Mouse (Mus musculus): ENCODE data around the gene Zfp866. TPM values are rescaled to one million over a fixed set of nuclear protein-coding genes. Genes with fewer than 3 reads are reported as not detected.

The Zfp866 gene
- polyA plus RNA-seq, 1 experiment from 2014 or later, result 16.9 TPM

DNA sequence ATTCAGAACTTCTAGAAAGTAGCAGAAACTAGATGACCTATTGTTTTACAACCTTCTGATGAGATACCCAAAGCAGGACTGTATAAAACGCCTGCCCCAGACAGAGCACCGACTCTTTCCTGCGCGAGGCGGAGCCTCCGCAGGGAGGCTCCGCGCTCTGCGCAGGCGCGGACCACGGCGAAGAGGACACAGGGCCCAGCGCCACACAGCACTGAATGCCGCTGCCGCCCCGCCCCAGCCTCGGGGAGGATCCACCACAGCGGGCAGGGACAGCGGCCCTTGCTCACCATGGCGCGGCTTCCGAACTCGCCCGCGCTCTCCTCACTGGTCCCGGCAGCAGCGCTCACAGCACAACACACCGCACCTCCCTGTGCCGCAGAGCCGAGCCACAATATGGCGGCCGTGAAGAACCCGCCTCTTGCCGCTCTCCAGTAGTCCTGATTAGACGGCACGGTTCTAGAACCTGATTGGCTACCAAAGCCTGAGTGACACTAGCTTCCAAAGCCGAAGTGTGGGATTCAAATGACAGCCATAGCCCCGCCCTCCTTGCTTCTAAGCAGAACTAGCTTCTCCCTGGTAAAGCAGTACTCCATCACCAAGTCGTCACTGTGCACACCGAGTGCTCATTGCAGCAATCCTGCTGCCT is 16.4 kb downstream of the Zfp866 start, which contains the start of gene Gm20422:
Gene Gm20422, minus strand, starts transcription at position 384 of the 646 bp plus-strand sequence.
- Histone ChIP-seq H3K9ac (peak within 1 kb of the TSS; percentile 82), H3K4me1 (replicated peaks) (peaks cover 23% of the 10 kb centered on the region), H3K4me2 (peak within 1 kb of the TSS; percentile 75), H3K4me3 (peak within 1 kb of the TSS; percentile 69), H3K27ac (ENCODE audit: poor library complexity, severe bottlenecking) (peak within 1 kb of the TSS; percentile 98), H3K36me3 (peaks cover 6% of the 10 kb centered on the region), H3K9me3 (replicated peaks) (no peaks in the 10 kb centered on the region), H3K27me3 (replicated peaks) (no peaks in the 10 kb centered on the region)
- peak; percentile 99 for ATAC-seq (ENCODE audit: insufficient number of reproducible peaks, low FRiP score)
- WGBS, result under 1% methylated on average over 41 of the region's 41 CpGs

DNA sequence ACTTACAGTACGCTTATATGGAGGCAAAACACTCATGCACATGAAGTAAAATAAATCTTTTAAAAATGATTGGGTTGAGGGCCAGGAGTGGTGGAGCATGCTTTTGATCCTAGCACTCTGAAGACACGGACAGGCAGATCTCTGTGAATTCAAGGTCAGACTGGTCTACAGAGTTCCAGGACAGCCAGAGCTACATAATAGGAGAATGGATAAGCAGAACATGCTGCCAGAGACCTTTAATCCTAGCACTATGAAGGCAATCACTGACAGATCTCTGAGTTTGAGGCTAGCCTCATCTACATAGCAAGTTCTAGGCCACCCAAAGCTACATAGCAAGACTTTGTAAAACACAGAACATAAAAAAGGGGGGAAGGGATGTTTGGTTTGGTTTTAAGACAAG is 18.9 kb downstream of the Zfp866 start:
- Histone ChIP-seq H3K36me3 (peaks cover 30% of the 10 kb centered on the region), H3K9ac (no peak overlapping the region), H3K4me3 (no peak overlapping the region), H3K27me3 (replicated peaks) (no peaks in the 10 kb centered on the region), H3K4me2 (no peak overlapping the region), H3K4me1 (replicated peaks) (peaks cover 30% of the 10 kb centered on the region), H3K9me3 (replicated peaks) (peaks cover 4% of the 10 kb centered on the region; the same call in 1 of the 2 replicates), H3K27ac (ENCODE audit: poor library complexity, severe bottlenecking) (0 out of 2 replicates have a peak overlapping the region, but pooled peaks have one; percentile 10)
- ATAC-seq (ENCODE audit: insufficient number of reproducible peaks, low FRiP score), result no peak
- 84% methylated on average over 2 of the region's 2 CpGs for WGBS

DNA sequence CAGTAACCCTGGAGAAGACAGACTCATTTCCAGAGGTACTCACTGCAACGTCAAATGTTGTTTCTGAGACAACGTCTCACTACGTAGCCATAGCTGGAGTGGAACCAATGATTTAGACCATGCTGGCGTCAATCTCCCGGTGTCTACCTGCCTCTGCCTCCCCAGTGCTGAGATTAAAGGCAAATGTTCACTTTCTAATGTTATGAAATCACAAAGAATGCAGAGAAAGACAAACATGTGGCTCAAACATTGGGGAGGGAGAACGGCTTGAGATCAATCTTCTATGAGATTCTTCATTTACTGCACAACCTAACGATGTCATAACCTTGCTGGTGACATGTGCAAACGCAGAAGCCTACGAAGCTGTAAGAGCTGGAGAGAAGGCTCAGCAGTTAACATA is 19.8 kb downstream of the Zfp866 start:
- no peak for ATAC-seq (ENCODE audit: insufficient number of reproducible peaks, low FRiP score)

DNA sequence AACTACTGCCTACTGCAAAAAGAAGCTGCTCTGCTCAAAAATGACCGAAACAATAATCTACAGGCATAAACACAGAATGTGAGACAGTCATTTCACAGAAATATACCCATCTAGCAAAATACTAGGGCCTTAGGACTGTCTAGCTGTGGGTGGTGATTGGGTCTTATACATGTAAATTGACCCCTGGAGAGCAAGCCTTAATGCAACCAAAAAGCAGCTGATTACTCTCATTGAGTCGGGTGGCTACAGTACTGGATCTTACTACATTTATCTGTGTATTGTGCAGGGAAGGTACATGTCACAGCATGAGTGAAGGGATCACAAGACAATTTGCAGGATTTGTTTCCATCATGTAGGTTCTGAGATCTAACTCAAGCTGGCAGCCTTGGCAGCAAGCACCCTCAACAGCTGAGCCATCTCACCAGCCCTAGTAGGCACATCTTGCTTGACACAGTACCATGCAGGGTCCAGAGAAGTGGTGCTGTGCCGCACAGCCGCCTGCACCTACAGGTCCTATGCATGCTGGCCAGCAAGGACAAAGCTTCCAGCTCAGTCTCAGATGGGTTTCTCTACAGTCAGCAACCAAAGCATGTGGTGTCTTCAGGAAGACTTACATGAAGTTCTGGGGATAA is 29.0 kb downstream of the Zfp866 start:
- no peak overlapping the region for H3K9ac ChIP-seq

More for the DNA sequence above, 19.8 kb downstream of the Zfp866 start:
- Histone ChIP-seq H3K36me3 (peaks cover 39% of the 10 kb centered on the region), H3K4me1 (replicated peaks) (peaks cover 30% of the 10 kb centered on the region), H3K4me3 (no peak overlapping the region), H3K9me3 (replicated peaks) (peaks cover 8% of the 10 kb centered on the region), H3K27ac (ENCODE audit: poor library complexity, severe bottlenecking) (no peak overlapping the region), H3K4me2 (no peak overlapping the region), H3K9ac (no peak overlapping the region), H3K27me3 (replicated peaks) (no peaks in the 10 kb centered on the region)
- WGBS, result 91% methylated on average over 9 of the region's 9 CpGs

DNA sequence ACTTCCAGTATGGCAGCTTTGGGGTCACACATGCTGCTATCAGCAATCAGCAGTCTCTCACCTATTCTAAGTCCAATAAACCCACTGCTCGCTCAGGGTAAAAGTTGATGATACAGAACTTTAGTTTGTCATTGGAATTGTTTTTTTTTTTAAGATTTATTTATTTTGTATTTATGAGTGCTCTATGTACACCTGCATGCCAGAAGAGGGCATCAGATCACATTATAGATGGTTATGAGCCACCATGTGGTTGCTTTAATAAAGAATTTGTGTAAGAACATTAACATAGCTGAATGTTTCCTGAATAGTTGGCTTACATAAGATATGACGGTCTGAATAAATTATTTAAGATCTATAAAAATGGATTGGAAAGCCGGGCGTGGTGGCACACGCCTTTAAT is 32.7 kb downstream of the Zfp866 start:
- H3K9me3 ChIP-seq (replicated peaks), result no peaks in the 10 kb centered on the region
- H3K9ac ChIP-seq, result no peak overlapping the region
- H3K4me3 ChIP-seq, result no peak overlapping the region
- no peaks in the 10 kb centered on the region for H3K4me1 ChIP-seq (replicated peaks)
- H3K27me3 ChIP-seq (replicated peaks), result no peaks in the 10 kb centered on the region
- no peak for ATAC-seq (ENCODE audit: insufficient number of reproducible peaks, low FRiP score)
- H3K4me2 ChIP-seq, result no peak overlapping the region
- peaks cover 44% of the 10 kb centered on the region for H3K36me3 ChIP-seq
- whole genome bisulfite sequencing, result 95% methylated on average over 5 of the region's 5 CpGs
- no peak overlapping the region for H3K27ac ChIP-seq (ENCODE audit: poor library complexity, severe bottlenecking)

More for the DNA sequence above, 29.0 kb downstream of the Zfp866 start:
- WGBS, result 90% methylated on average over 4 of the region's 4 CpGs
- Histone ChIP-seq H3K4me1 (replicated peaks) (no peaks in the 10 kb centered on the region), H3K4me3 (no peak overlapping the region), H3K9me3 (replicated peaks) (peaks cover 12% of the 10 kb centered on the region), H3K27me3 (replicated peaks) (no peaks in the 10 kb centered on the region), H3K36me3 (peaks cover 68% of the 10 kb centered on the region), H3K27ac (ENCODE audit: poor library complexity, severe bottlenecking) (no peak overlapping the region), H3K4me2 (no peak overlapping the region)
- no peak for ATAC-seq (ENCODE audit: insufficient number of reproducible peaks, low FRiP score)

DNA sequence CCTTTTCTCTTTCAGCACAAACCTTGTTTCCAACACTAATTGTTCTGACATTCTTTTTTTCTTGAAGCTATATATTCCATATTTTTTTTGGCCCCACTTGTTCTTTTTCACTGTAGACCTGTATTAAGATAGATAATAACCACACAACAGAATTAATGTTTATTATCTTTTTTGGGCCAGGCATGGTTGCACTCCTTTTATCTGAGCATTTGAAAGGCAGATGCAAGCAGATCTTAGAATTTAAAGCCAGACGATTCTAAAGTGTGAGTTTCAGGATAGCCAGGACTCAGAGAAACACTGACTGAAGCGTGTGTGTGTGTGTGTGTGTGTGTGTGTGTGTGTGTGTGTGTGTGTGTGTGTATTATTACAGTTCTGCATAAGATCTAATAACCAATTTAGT is 38.5 kb downstream of the Zfp866 start:
- Histone ChIP-seq H3K27ac (ENCODE audit: poor library complexity, severe bottlenecking) (no peak overlapping the region), H3K9ac (no peak overlapping the region), H3K36me3 (peaks cover 21% of the 10 kb centered on the region), H3K9me3 (replicated peaks) (no peaks in the 10 kb centered on the region), H3K4me2 (no peak overlapping the region), H3K27me3 (replicated peaks) (no peaks in the 10 kb centered on the region), H3K4me1 (replicated peaks) (peaks cover 3% of the 10 kb centered on the region), H3K4me3 (no peak overlapping the region)
- 90% methylated on average over 2 of the region's 2 CpGs for WGBS
- ATAC-seq (ENCODE audit: insufficient number of reproducible peaks, low FRiP score), result no peak

DNA sequence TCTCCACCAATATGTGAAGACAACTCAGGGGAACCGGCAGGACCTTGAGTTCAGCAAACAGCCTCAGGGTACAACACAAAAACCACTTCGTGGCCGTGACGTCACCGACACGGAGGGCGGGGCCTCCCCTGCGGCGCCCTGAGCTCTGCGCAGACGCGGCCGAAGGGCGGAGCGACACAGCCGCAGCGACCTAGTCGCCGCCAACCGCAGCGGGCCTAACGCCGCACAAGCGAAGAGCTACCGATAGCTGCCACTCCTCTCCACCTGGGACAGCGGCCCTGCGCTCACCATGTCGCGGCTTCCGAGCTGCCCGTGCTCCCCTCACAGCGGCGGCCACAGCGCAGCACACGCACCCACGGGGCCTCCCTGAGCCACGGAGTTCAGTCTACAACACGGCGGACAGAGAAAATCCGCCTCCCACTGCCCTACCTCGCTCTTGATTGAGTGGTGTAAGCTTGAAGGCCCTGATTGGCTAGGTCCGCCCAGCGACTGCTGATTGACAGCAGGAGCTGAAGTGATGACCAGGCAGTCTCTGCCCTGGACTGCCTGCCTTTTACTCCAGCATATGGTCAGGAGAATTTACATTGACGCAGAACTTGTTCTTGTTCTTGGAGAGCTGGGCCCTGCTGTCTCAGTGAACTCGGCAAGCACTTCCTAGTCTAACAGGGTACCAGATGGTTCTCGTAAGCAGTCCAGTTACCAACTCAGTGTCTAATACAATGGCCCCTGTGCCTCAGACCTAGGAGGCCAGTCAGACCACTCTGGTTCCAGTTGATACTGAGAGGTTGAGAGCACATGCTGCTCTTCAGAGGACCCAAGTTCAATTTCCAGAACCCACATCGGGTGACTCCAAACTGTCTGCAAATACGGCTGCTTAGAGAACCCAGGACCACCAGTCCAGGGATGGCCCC is 41.2 kb downstream of the Zfp866 start, which contains the start of gene Zfp963:
Gene Zfp963, minus strand, starts transcription at position 427 of the 911 bp plus-strand sequence.
- H3K4me3 ChIP-seq, result peak within 1 kb of the TSS; percentile 68
- peaks cover 10% of the 10 kb centered on the region; the same call in 1 of the 2 replicates for H3K36me3 ChIP-seq
- peak; percentile 99 for ATAC-seq (ENCODE audit: insufficient number of reproducible peaks, low FRiP score)
- peaks cover 3% of the 10 kb centered on the region for H3K4me1 ChIP-seq (replicated peaks)
- H3K9me3 ChIP-seq (replicated peaks), result no peaks in the 10 kb centered on the region
- no peaks in the 10 kb centered on the region for H3K27me3 ChIP-seq (replicated peaks)
- peak within 1 kb of the TSS; percentile 55 for H3K4me2 ChIP-seq
- peak within 1 kb of the TSS; percentile 92 for H3K9ac ChIP-seq
- peak within 1 kb of the TSS; percentile 99 for H3K27ac ChIP-seq (ENCODE audit: poor library complexity, severe bottlenecking)
- WGBS, result 3% methylated on average over 48 of the region's 48 CpGs

DNA sequence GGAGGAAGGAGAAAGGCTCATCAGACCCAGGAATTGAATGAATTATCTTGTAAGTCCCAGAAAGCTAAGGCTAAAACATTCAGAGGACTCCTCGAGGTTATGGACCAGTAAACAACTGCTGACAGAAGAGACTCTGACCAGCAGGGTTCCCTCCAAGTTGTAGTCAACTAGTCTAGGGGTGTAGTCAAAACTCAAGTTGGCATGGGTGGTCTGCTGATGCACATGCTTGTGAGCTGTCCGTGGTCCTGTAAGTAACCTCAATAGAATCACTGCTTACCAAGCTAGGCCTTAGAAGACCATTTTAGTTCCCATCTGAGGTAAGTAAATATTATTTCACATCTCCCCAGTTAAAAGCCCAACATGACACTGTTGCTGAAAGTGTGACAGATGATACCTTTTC is 49.7 kb downstream of the Zfp866 start:
- Histone ChIP-seq H3K36me3 (peaks cover 23% of the 10 kb centered on the region), H3K9ac (no peak overlapping the region), H3K27me3 (replicated peaks) (no peaks in the 10 kb centered on the region), H3K4me2 (no peak overlapping the region), H3K4me3 (no peak overlapping the region), H3K4me1 (replicated peaks) (no peaks in the 10 kb centered on the region), H3K27ac (ENCODE audit: poor library complexity, severe bottlenecking) (no peak overlapping the region), H3K9me3 (replicated peaks) (no peaks in the 10 kb centered on the region)
- 79% methylated on average over 2 of the region's 2 CpGs for WGBS
- no peak for ATAC-seq (ENCODE audit: insufficient number of reproducible peaks, low FRiP score)

DNA sequence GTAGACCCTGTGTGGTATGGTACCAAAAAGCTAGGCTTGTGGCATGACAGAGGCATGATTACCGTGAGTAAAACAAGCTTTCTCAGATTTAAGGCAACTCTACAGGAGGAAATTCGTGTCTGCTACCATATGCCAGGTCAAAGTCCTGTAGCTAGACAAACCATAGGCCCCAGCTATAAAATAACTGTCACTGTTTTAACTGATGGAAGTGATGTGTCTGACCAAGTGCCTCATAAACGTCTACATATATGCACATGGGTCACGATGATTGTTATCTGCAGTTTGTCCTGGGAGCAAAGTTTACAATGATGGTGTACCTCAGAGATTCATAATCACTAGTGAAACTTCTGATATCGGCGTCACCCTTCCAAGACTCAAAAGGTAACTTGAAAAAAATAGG is 50.2 kb downstream of the Zfp866 start:
- Histone ChIP-seq H3K9me3 (replicated peaks) (no peaks in the 10 kb centered on the region), H3K4me3 (no peak overlapping the region), H3K4me2 (no peak overlapping the region), H3K4me1 (replicated peaks) (no peaks in the 10 kb centered on the region), H3K27ac (ENCODE audit: poor library complexity, severe bottlenecking) (no peak overlapping the region), H3K9ac (no peak overlapping the region), H3K36me3 (peaks cover 23% of the 10 kb centered on the region), H3K27me3 (replicated peaks) (no peaks in the 10 kb centered on the region)
- 85% methylated on average over 6 of the region's 6 CpGs for WGBS
- no peak for ATAC-seq (ENCODE audit: insufficient number of reproducible peaks, low FRiP score)

DNA sequence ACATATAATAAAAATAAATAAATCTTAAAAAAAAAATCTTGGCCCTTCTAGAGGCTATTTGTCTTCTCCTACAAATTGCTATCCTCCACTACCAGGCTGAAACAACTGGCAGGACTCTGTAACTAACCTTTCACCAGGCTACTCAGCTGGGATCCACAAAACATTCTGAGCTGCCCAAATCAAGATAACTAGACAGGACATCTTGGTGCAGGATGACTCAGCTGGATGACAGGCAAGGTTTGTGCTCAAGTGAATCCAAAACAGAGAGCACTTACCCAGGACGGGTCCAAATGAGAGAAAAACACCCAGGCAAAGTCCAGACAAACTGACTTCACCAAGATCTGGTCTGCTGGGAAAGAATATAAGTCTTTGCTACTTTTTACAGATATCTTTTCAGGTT is 55.5 kb downstream of the Zfp866 start:
- no peak overlapping the region for H3K4me2 ChIP-seq
- no peak overlapping the region for H3K4me3 ChIP-seq
- 65% methylated on average over 1 of the region's 1 CpGs for WGBS
- no peaks in the 10 kb centered on the region for H3K4me1 ChIP-seq (replicated peaks)
- no peak overlapping the region for H3K9ac ChIP-seq
- no peak overlapping the region for H3K27ac ChIP-seq (ENCODE audit: poor library complexity, severe bottlenecking)
- H3K36me3 ChIP-seq, result no peaks in the 10 kb centered on the region
- ATAC-seq (ENCODE audit: insufficient number of reproducible peaks, low FRiP score), result no peak
- no peaks in the 10 kb centered on the region for H3K9me3 ChIP-seq (replicated peaks)
- no peaks in the 10 kb centered on the region for H3K27me3 ChIP-seq (replicated peaks)

DNA sequence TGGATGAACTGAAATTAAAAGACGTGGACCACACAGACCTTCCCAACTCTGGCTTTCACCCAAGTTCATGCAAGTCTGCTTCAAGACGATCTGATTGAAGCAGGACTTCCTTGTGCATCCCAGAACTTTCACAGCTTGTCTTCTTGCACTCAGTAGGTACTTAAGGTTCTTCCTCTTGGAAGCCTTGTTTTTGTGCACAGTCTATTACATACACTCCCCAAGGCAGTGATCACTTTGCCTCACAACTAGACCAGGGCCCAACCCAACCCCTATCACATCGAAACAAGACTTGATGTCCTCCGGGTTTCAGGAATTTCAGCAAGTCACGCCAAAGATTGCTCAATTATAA is 73.8 kb downstream of the Zfp866 start:
- Histone ChIP-seq H3K4me1 (replicated peaks) (peaks cover 22% of the 10 kb centered on the region), H3K4me2 (peak overlapping the region; percentile 62), H3K27ac (ENCODE audit: poor library complexity, severe bottlenecking) (peak overlapping the region; percentile 29; the same call in 1 of the 2 replicates), H3K9ac (no peak overlapping the region), H3K27me3 (replicated peaks) (no peaks in the 10 kb centered on the region), H3K9me3 (replicated peaks) (no peaks in the 10 kb centered on the region), H3K36me3 (peaks cover 16% of the 10 kb centered on the region), H3K4me3 (peak overlapping the region; percentile 96)
- peak; percentile 3; the same call in 1 of the 2 replicates for ATAC-seq (ENCODE audit: insufficient number of reproducible peaks, low FRiP score)
- 45% methylated on average over 5 of the region's 5 CpGs for WGBS

All from heart, embryonic 12.5 days (tissue).